Mouse (Mus musculus): ENCODE data around the gene Uimc1.

Uimc1 gene

GRCm38 (mm10) chr13:54997568-54997967 lies 102.5 kb downstream of the Uimc1 start:
- DNase-seq (ENCODE audit: inconsistent age in 2 of 2, low spot score in 1 of 2) = peak in 1 of 2 experiments; percentile 52

DNA sequence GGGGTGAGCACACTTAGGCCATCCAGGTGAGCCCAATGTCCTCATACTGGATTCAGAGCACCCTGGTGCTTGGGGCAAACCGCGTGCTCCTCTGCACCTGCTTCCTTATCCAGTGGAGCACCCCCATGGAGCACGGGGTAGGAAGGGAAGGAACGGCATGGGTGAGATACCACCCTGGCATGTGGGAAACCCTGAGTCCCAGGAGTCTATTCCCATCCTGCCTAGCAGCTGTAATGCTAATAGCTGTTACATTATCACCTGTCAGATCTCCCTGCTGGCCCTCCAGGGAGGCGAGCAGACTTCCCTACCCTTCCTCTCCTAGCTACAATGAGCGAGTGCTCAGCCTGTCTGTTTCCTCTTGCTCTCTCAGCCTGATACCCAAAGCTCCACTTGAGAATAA lies 104.9 kb downstream of the Uimc1 start:
- DNase-seq (ENCODE audit: inconsistent age in 2 of 2, low spot score in 1 of 2) = peak in 1 of 2 experiments; percentile 32

DNA sequence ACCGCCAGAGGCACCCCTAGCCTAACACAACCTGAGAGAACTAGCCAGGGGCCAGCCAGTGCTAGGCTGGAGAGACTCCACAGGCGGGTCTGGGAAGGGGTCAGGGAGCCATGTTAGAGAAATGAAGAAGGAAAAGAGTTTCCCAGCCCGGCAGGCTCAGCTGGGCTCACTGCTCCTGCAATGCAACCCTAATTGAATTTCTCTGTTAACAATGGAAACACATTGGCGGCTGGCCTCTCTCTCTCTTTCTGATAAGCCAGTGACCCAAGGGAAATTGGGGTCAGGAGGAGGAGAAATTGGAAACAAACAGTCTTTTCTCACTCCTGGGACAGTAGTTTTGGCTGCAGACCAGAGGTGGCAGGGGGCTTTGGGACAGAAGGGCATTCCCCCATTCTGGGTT lies 105.5 kb downstream of the Uimc1 start:
- peak in 1 of 2 experiments; percentile 55 for DNase-seq (ENCODE audit: inconsistent age in 2 of 2, low spot score in 1 of 2)

GRCm38 (mm10) chr13:54992215-54992614 lies 107.9 kb downstream of the Uimc1 start:
- DNase-seq (ENCODE audit: inconsistent age in 2 of 2, low spot score in 1 of 2) = no peak

DNA sequence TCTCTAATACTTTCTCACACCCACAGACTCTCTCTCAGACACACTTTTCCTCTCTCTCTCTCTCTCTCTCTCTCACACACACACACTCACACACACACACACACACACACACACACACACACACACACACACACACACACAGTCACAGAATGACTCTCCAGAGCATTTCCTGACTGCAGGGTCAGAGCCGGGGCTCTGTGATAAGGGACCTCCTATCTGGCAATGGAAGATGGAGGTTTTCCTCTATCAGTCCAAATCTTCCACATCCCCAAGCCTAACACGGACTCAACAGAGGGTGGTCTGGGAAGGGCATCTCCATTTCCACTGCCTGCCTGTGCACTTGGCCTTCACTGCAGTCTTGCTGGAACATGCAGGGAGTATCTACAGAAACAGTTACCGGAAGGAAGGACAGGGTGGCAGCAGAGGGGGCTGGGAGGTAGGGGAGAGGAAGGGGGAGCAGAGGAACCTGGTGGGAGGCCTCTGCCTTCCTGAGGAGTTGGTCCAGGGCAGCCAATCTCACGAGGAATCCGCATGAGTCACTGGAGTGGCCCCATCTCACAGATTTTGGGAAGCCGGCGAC lies 111.8 kb downstream of the Uimc1 start:
- no peak for DNase-seq (ENCODE audit: inconsistent age in 2 of 2, low spot score in 1 of 2)

GRCm38 (mm10) chr13:54987405-54987804 lies 112.7 kb downstream of the Uimc1 start:
- DNase-seq (ENCODE audit: inconsistent age in 2 of 2, low spot score in 1 of 2) = no peak

DNA sequence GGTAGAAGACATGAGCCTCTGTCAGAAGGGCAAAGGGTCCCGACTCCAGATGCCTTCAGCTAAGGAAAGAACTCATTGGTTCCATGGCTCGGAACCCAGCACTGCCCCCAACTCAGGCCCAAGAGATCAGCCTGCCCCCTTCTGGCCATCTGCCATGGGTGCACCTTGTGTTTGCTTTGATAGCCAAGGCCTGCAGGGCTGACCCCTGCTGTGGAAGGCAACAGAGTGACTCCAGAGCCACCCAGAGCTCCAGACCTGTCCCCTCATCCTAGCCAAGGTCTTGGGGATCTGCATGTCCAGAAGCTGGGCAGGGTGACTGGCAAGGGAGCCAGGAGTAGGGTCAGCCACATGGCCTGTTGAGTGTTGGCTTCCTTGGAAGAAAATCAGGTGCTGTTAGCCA lies 116.5 kb downstream of the Uimc1 start:
- DNase-seq (ENCODE audit: inconsistent age in 2 of 2, low spot score in 1 of 2) = no peak

DNA sequence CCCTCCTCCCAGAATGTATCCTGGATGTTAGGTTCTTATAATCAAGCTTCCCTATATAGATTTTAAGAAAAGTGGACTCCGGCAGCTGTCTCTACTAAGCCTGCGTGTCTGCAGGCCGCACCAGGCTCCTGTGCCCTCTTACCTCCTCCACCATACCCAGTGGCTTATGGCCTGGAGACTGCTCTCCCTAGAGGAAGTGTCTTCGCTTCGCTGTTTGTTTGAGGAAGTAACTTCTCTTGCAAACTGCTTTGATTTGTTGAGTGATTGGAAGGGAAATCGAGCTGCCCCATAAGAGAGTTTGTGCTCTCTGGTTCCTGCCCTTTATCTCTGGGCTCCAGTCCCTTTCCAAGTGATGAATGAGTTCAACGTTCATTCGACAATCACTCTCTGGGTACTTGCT lies 117.1 kb downstream of the Uimc1 start:
- DNase-seq (ENCODE audit: inconsistent age in 2 of 2, low spot score in 1 of 2) = no peak

GRCm38 (mm10) chr13:54980957-54981356 lies 119.1 kb downstream of the Uimc1 start:
- DNase-seq (ENCODE audit: inconsistent age in 2 of 2, low spot score in 1 of 2) = peak in 1 of 2 experiments; percentile 60

DNA sequence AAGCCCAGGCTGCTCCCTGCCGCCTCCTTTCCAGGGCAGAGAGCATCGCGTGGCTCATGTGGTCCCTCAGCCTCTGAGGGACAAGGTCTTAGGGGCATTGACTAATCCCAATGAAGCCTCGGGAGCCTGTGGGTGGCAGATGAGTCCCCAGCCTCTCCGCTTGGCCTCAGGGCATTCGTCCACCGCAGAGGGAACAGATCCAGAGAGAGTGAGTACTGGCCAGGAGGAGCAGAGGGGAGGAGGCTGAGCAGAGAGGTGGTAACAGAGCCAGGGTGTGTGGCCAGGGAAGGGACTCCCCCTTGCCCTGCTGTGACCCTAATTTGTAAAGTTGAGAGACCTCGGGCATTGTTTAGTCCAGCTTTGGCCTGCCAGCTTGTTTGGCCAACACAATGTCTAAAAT lies 121.3 kb downstream of the Uimc1 start:
- peak in 1 of 2 experiments; percentile 41 for DNase-seq (ENCODE audit: inconsistent age in 2 of 2, low spot score in 1 of 2)
